In genomic region chr4:140750328-140750727, GRCm38 (mm10) we compare ENCODE assay signal across 8 mouse cellular contexts. TPM values are rescaled to one million over a fixed set of nuclear protein-coding genes. Genes with fewer than 3 reads are reported as not detected.
DNase-seq lines count a peak whose midpoint lies in the region; ATAC-seq and TF ChIP-seq lines count a peak whose summit lies in the region.

No protein-coding gene starts in this region.

- TF ChIP-seq EP300 in lung, postnatal 0 days (IDR thresholded peaks at IDR 0.05), result no peak

- H3K27ac ChIP-seq in forebrain, embryonic 14.5 days (ENCODE audit: low read depth, low read length), result no peak overlapping the region
- no peak overlapping the region for H3K27ac ChIP-seq in lung, postnatal 0 days (ENCODE audit: low read length)

- TF ChIP-seq CTCF in lung, postnatal 0 days (IDR thresholded peaks at IDR 0.05), result peak; percentile 39; the same call in 1 of the 2 replicates

- H3K4me2 ChIP-seq in forebrain, embryonic 14.5 days (ENCODE audit: low read length), result peak overlapping the region; percentile 39
- peak overlapping the region; percentile 39; the same call in 1 of the 2 replicates for H3K4me2 ChIP-seq in lung, postnatal 0 days (replicated peaks; ENCODE audit: low read depth, low read length)

- H3K36me3 ChIP-seq in forebrain, embryonic 14.5 days (ENCODE audit: control insufficient read depth, insufficient read depth, low read length), result no peaks in the 10 kb centered on the region
- no peaks in the 10 kb centered on the region for H3K36me3 ChIP-seq in lung, postnatal 0 days (ENCODE audit: insufficient read depth, low read length)

- H3K27me3 ChIP-seq in forebrain, embryonic 14.5 days (replicated peaks; ENCODE audit: control insufficient read depth, insufficient read depth, low read length), result no peaks in the 10 kb centered on the region
- no peaks in the 10 kb centered on the region for H3K27me3 ChIP-seq in lung, postnatal 0 days (replicated peaks; ENCODE audit: insufficient read depth, low read length)

- WGBS in forebrain, embryonic 14.5 days, result 6% methylated on average over 19 of the region's 19 CpGs
- 8% methylated on average over 19 of the region's 19 CpGs for WGBS in lung, postnatal 0 days

- H3K4me1 ChIP-seq in forebrain, embryonic 14.5 days (ENCODE audit: control insufficient read depth, insufficient read depth, low read length), result no peaks in the 10 kb centered on the region
- H3K4me1 ChIP-seq in lung, postnatal 0 days (ENCODE audit: insufficient read depth, low read depth, low read length), result peaks cover 4% of the 10 kb centered on the region; the same call in 1 of the 2 replicates

- ATAC-seq in forebrain, embryonic 14.5 days, result no peak
- ATAC-seq in lung, postnatal 0 days, result peak; percentile 41

- peak; percentile 19 for DNase-seq in ovary, postnatal 36 days (ENCODE audit: low spot score)
- no peak for DNase-seq in ovary, postnatal 14 days (ENCODE audit: low spot score)
- peak; percentile 27 for DNase-seq in forebrain, embryonic 14.5 days (ENCODE audit: low spot score)
- DNase-seq in kidney, adult 8-10 months, result peak; percentile 43 to 52
- peak; percentile 32 for DNase-seq in lung, postnatal 0 days (ENCODE audit: low spot score)
- DNase-seq in spleen, adult 18-20 months, result peak; percentile 46 to 57
- DNase-seq in adipocyte (ENCODE audit: low spot score), result no peak
- DNase-seq in layer of hippocampus, adult 18-20 months (ENCODE audit: low spot score in 2 of 2), result no peak

- no peak overlapping the region for H3K9ac ChIP-seq in forebrain, embryonic 14.5 days (ENCODE audit: low read length)
- H3K9ac ChIP-seq in lung, postnatal 0 days (replicated peaks; ENCODE audit: low read depth), result no peak overlapping the region

- H3K9me3 ChIP-seq in forebrain, embryonic 14.5 days (replicated peaks; ENCODE audit: control insufficient read depth, low read length), result no peaks in the 10 kb centered on the region
- no peaks in the 10 kb centered on the region for H3K9me3 ChIP-seq in lung, postnatal 0 days (ENCODE audit: low read length)

- peak overlapping the region; percentile 2; the same call in 1 of the 2 replicates for H3K4me3 ChIP-seq in forebrain, embryonic 14.5 days (ENCODE audit: low read depth, low read length)
- no peak overlapping the region for H3K4me3 ChIP-seq in lung, postnatal 0 days (ENCODE audit: low read depth, low read length)

RNA-seq across cellular contexts. Expression of gene Padi6, which starts 7.9 kb away (rescaled TPM):
- not detected in 2 replicates for polyA plus RNA-seq in forebrain, embryonic 14.5 days (2014; fragmentation: Nextera tagmentation; extraction: Ambion mirVana)
- 0.26 TPM in 1 of 2 replicates, not detected in the other for polyA plus RNA-seq in lung, postnatal 0 days (2015; fragmentation: Nextera tagmentation; extraction: Ambion mirVana)
- under 1 TPM in 1 of 2 experiments, not detected in 1; 0.12 TPM for total RNA-seq in layer of hippocampus, adult 18-20 months (2021)

RNA-seq across cellular contexts. Expression of gene Padi4, which starts 23.7 kb away (rescaled TPM):
- not detected in 2 replicates for polyA plus RNA-seq in forebrain, embryonic 14.5 days (2014; fragmentation: Nextera tagmentation; extraction: Ambion mirVana)
- 1.1 and 1.6 TPM in 2 replicates for polyA plus RNA-seq in lung, postnatal 0 days (2015; fragmentation: Nextera tagmentation; extraction: Ambion mirVana)
- not detected for total RNA-seq in layer of hippocampus, adult 18-20 months (2021)

RNA-seq across cellular contexts. Expression of gene Rcc2, which starts 50.0 kb away (rescaled TPM):
- polyA plus RNA-seq in forebrain, embryonic 14.5 days (2014; fragmentation: Nextera tagmentation; extraction: Ambion mirVana), result 23.1 and 32.8 TPM in 2 replicates
- polyA plus RNA-seq in lung, postnatal 0 days (2015; fragmentation: Nextera tagmentation; extraction: Ambion mirVana), result 17.0 and 21.1 TPM in 2 replicates
- 10 to 100 TPM; 94.5 to 95.9 TPM for total RNA-seq in layer of hippocampus, adult 18-20 months (2021)

Comparison
In these comparisons a context has a peak if more than half of its experiments do, and no peak if none do; other contexts are left out.
1. DNase-seq: peak in ovary, postnatal 36 days (single experiment), forebrain, embryonic 14.5 days (single experiment), kidney, adult 8-10 months (2 of 2), lung, postnatal 0 days (single experiment) and spleen, adult 18-20 months (2 of 2); none in ovary, postnatal 14 days (single experiment), adipocyte (single experiment) and layer of hippocampus, adult 18-20 months (0 of 2).